ENCODE assay signal across 9 mouse cellular contexts in the genomic region with DNA sequence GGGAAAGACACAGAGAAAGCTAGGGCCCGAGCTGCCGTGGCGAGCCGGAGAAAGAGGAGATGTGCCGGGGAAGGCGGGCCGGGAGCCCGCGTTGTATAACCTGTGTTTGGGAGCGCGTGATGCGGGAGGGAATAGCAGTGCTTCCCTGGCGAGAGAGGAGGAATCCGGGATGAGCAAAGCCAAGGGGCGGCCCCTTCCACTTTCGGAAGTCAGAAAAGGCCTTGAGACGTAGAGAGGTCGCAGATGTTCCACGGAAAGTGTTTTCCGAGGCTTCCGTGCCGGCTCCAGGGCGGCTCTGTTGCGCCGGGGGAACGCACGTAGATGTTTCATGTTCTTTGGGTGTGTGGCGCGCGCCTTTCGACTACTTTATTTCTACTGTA. TPM values are rescaled to one million over a fixed set of nuclear protein-coding genes. Genes with fewer than 3 reads are reported as not detected.
DNase-seq lines count a peak whose midpoint lies in the region; ATAC-seq and TF ChIP-seq lines count a peak whose summit lies in the region.
"Had no signal": no experiment of that assay in that cellular context is flagged by ENCODE, and none has a peak within 500 bp of the region (broad histone marks: within the 10 kb centered on the region; RNA-seq: fewer than 3 reads in every experiment).

No protein-coding gene starts in this region.

- H3K4me3 ChIP-seq in kidney, embryonic 16.5 days (ENCODE audit: low read length), result peak overlapping the region; percentile 94
- peak overlapping the region; percentile 95 for H3K4me3 ChIP-seq in bone marrow, adult 2 months (replicated peaks; ENCODE audit: control insufficient read depth, low read depth, low read length)
- H3K4me3 ChIP-seq in gastrocnemius, adult 2 months, result peak overlapping the region; percentile 92
- H3K4me3 ChIP-seq in limb, embryonic 14.5 days (replicated peaks; ENCODE audit: low read length), result peak overlapping the region; percentile 67
- peak overlapping the region; percentile 63 for H3K4me3 ChIP-seq in midbrain, embryonic 16.5 days (ENCODE audit: low read depth, low read length)

- H3K36me3 ChIP-seq in kidney, embryonic 16.5 days (ENCODE audit: insufficient read depth, low read length), result 0 out of 2 replicates have a peak, but pooled peaks cover 6% of the 10 kb centered on the region
- H3K36me3 ChIP-seq in limb, embryonic 14.5 days (ENCODE audit: control insufficient read depth, insufficient read depth, low read length), result 0 out of 2 replicates have a peak, but pooled peaks cover 8% of the 10 kb centered on the region
- H3K36me3 ChIP-seq in midbrain, embryonic 16.5 days (ENCODE audit: control insufficient read depth, insufficient read depth, low read length), result no peaks in the 10 kb centered on the region

- TF ChIP-seq CTCF in bone marrow, adult 2 months (IDR thresholded peaks at IDR 0.05; ENCODE audit: control insufficient read depth, insufficient read depth, low read length), result no peak
- no peak for TF ChIP-seq CTCF in gastrocnemius, adult 2 months (IDR thresholded peaks at IDR 0.05)

- no peaks in the 10 kb centered on the region for H3K9me3 ChIP-seq in kidney, embryonic 16.5 days (ENCODE audit: low read length)
- H3K9me3 ChIP-seq in limb, embryonic 14.5 days (ENCODE audit: control insufficient read depth, low read length), result no peaks in the 10 kb centered on the region
- H3K9me3 ChIP-seq in midbrain, embryonic 16.5 days (replicated peaks; ENCODE audit: control insufficient read depth, low read length, poor library complexity, severe bottlenecking), result no peaks in the 10 kb centered on the region

- no peak for TF ChIP-seq POLR2A in bone marrow, adult 2 months (IDR thresholded peaks at IDR 0.05; ENCODE audit: borderline replicate concordance, control insufficient read depth, low read depth, low read length)
- no peak for TF ChIP-seq POLR2A in limb, embryonic 14.5 days (IDR thresholded peaks at IDR 0.05; ENCODE audit: borderline replicate concordance, extremely low read depth, insufficient read depth, insufficient read length)

- under 1% methylated on average over 31 of the region's 31 CpGs for WGBS in kidney, embryonic 16.5 days
- WGBS in bone marrow, adult 2 months, result under 1% methylated on average over 31 of the region's 31 CpGs
- under 1% methylated on average over 31 of the region's 31 CpGs for WGBS in limb, embryonic 14.5 days
- under 1% methylated on average over 31 of the region's 31 CpGs for WGBS in midbrain, embryonic 16.5 days

- peak; percentile 42; the same call in 1 of the 2 replicates for ATAC-seq in kidney, embryonic 16.5 days (ENCODE audit: low FRiP score, low TSS enrichment)
- peak; percentile 31 for ATAC-seq in limb, embryonic 14.5 days (ENCODE audit: low FRiP score, low read depth)
- ATAC-seq in midbrain, embryonic 16.5 days, result peak; percentile 57; the same call in 1 of the 2 replicates

- intact Hi-C loops in gastrocnemius, adult 2 months (cut with DNase I), result no loop called here

- H3K9ac ChIP-seq in kidney, embryonic 16.5 days (replicated peaks; ENCODE audit: low read length), result peak overlapping the region; percentile 96
- peak overlapping the region; percentile 88 for H3K9ac ChIP-seq in limb, embryonic 14.5 days (ENCODE audit: low read depth, low read length, severe bottlenecking)
- H3K9ac ChIP-seq in midbrain, embryonic 16.5 days (ENCODE audit: low read depth, low read length), result peak overlapping the region; percentile 75

- peak overlapping the region; percentile 77 for H3K4me2 ChIP-seq in kidney, embryonic 16.5 days (replicated peaks; ENCODE audit: low read depth, low read length)
- H3K4me2 ChIP-seq in limb, embryonic 14.5 days (replicated peaks; ENCODE audit: low read depth, low read length, severe bottlenecking), result peak overlapping the region; percentile 75
- H3K4me2 ChIP-seq in midbrain, embryonic 16.5 days (ENCODE audit: low read length), result peak overlapping the region; percentile 87

- no peaks in the 10 kb centered on the region for H3K27me3 ChIP-seq in kidney, embryonic 16.5 days (ENCODE audit: insufficient read depth, low read length)
- no peaks in the 10 kb centered on the region for H3K27me3 ChIP-seq in limb, embryonic 14.5 days (ENCODE audit: control insufficient read depth, insufficient read depth, low read length)
- no peaks in the 10 kb centered on the region for H3K27me3 ChIP-seq in midbrain, embryonic 16.5 days (ENCODE audit: control insufficient read depth, insufficient read depth, low read depth, low read length)

- H3K27ac ChIP-seq in kidney, embryonic 16.5 days (ENCODE audit: low read length), result peak overlapping the region; percentile 96
- H3K27ac ChIP-seq in bone marrow, adult 2 months (ENCODE audit: control insufficient read depth, insufficient read depth, low read depth, low read length, poor library complexity), result peak overlapping the region; percentile 94
- H3K27ac ChIP-seq in gastrocnemius, adult 2 months, result peak overlapping the region; percentile 99
- peak overlapping the region; percentile 92 for H3K27ac ChIP-seq in limb, embryonic 14.5 days (replicated peaks; ENCODE audit: low read depth, low read length)
- peak overlapping the region; percentile 93 for H3K27ac ChIP-seq in midbrain, embryonic 16.5 days (ENCODE audit: low read length)

- peaks cover 18% of the 10 kb centered on the region for H3K4me1 ChIP-seq in kidney, embryonic 16.5 days (ENCODE audit: insufficient read depth, low read length)
- peaks cover 2% of the 10 kb centered on the region; the same call in 1 of the 2 replicates for H3K4me1 ChIP-seq in bone marrow, adult 2 months (ENCODE audit: control insufficient read depth, insufficient read depth, low read length)
- peaks cover 13% of the 10 kb centered on the region for H3K4me1 ChIP-seq in limb, embryonic 14.5 days (ENCODE audit: control insufficient read depth, insufficient read depth, low read length)
- H3K4me1 ChIP-seq in midbrain, embryonic 16.5 days (ENCODE audit: control insufficient read depth, insufficient read depth, low read length), result peaks cover 28% of the 10 kb centered on the region

- DNase-seq in kidney, adult 18-20 months, result no peak
- DNase-seq in gastrocnemius, adult 2 months, result peak; percentile 83
- DNase-seq in limb, embryonic 14.5 days (ENCODE audit: low spot score), result peak; percentile 41
- no peak for DNase-seq in cerebellum, adult 11-12 months
- no peak for DNase-seq in cerebellum, postnatal 10 days

RNA-seq across cellular contexts. Expression of gene Ccnt2, which starts 0.5 kb away (rescaled TPM):
- 76.9 and 88.9 TPM in 2 replicates for polyA plus RNA-seq in kidney, embryonic 16.5 days (2015; fragmentation: Nextera tagmentation; extraction: Ambion mirVana)
- 17.1 and 23.9 TPM in 2 replicates for polyA plus RNA-seq in bone marrow, adult 2 months (2011; ENCODE audit: insufficient read depth, insufficient read length, low replicate concordance, missing spikeins)
- total RNA-seq in gastrocnemius, adult 2 months (2021), result 10 to 100 TPM; 20.6 to 28.0 TPM
- 53.6 and 63.4 TPM in 2 replicates for polyA plus RNA-seq in limb, embryonic 14.5 days (2012; rRNA removed)
- polyA plus RNA-seq in limb, embryonic 14.5 days (2014; fragmentation: Nextera tagmentation; extraction: Ambion mirVana), result 67.0 and 72.9 TPM in 2 replicates
- polyA plus RNA-seq in midbrain, embryonic 16.5 days (2015; fragmentation: Nextera tagmentation; extraction: Ambion mirVana), result 94.9 and 110 TPM in 2 replicates

RNA-seq across cellular contexts. Expression of gene Acmsd, which starts 45.3 kb away (rescaled TPM):
- polyA plus RNA-seq in kidney, embryonic 16.5 days (2015; fragmentation: Nextera tagmentation; extraction: Ambion mirVana), result 2.0 and 3.2 TPM in 2 replicates
- 4.1 and 11.2 TPM in 2 replicates for polyA plus RNA-seq in bone marrow, adult 2 months (2011; ENCODE audit: insufficient read depth, insufficient read length, low replicate concordance, missing spikeins)
- not detected for total RNA-seq in gastrocnemius, adult 2 months (2021)
- 0.03 TPM in 1 of 2 replicates, not detected in the other for polyA plus RNA-seq in limb, embryonic 14.5 days (2012; rRNA removed)
- polyA plus RNA-seq in limb, embryonic 14.5 days (2014; fragmentation: Nextera tagmentation; extraction: Ambion mirVana), result 0.11 and 0.12 TPM in 2 replicates
- 0.12 TPM in 1 of 2 replicates, not detected in the other for polyA plus RNA-seq in midbrain, embryonic 16.5 days (2015; fragmentation: Nextera tagmentation; extraction: Ambion mirVana)
- polyA plus RNA-seq: gonadal fat pad, adult 2 months had no signal

Comparison
In these comparisons a context has a peak if more than half of its experiments do, and no peak if none do; other contexts are left out.
1. DNase-seq: peak in gastrocnemius, adult 2 months (single experiment) and limb, embryonic 14.5 days (single experiment); none in kidney, adult 18-20 months (single experiment), cerebellum, adult 11-12 months (single experiment) and cerebellum, postnatal 10 days (0 of 2).
2. Peak in every context shown above with its lines, with median percentiles within 50 percentile points of each other: ATAC-seq, H3K27ac ChIP-seq, H3K4me2 ChIP-seq, H3K4me3 ChIP-seq and H3K9ac ChIP-seq.